Mouse (Mus musculus) neural tube, embryonic 13.5 days (tissue): ENCODE data around the gene Afp. TPM values are rescaled to one million over a fixed set of nuclear protein-coding genes. Genes with fewer than 3 reads are reported as not detected.

ENCODE experiments used
- ATAC-seq: fragments of 200-750 bp; cut with Nextera tagmentation; 2 replicates; pipeline ENCODE4 v1.8.0; 2017; ENCODE audit warnings: low read depth, mild to moderate bottlenecking, moderate TSS enrichment, moderate library complexity
- H3K27ac ChIP-seq: fragments of 300-500 bp; sonication (generic); replicated peaks from 2 replicates; pipeline ENCODE4 v1.5.1; 2015; ENCODE audit warnings: moderate library complexity, mild to moderate bottlenecking, inconsistent platforms
- H3K27me3 ChIP-seq: fragments of 300-500 bp; sonication (generic); 2 replicates; pipeline ENCODE4 v1.6.1; 2015; ENCODE audit warnings: mild to moderate bottlenecking, inconsistent platforms
- H3K36me3 ChIP-seq: fragments of 300-500 bp; sonication (generic); 2 replicates; pipeline ENCODE4 v1.6.1; 2015; ENCODE audit warnings: mild to moderate bottlenecking, inconsistent platforms
- H3K4me1 ChIP-seq: fragments of 300-500 bp; sonication (generic); replicated peaks from 2 replicates; pipeline ENCODE4 v1.6.1; 2015; ENCODE audit warnings: inconsistent platforms
- H3K4me2 ChIP-seq: fragments of 300-500 bp; sonication (generic); 2 replicates; pipeline ENCODE4 v1.6.1; 2015; ENCODE audit warnings: inconsistent platforms, mild to moderate bottlenecking, moderate library complexity
- H3K4me3 ChIP-seq: fragments of 300-500 bp; sonication (generic); 2 replicates; pipeline ENCODE4 v1.5.1; 2015; ENCODE audit warnings: mild to moderate bottlenecking, inconsistent platforms
- H3K9ac ChIP-seq: fragments of 300-500 bp; sonication (generic); 2 replicates; pipeline ENCODE4 v1.6.1; 2015; ENCODE audit warnings: moderate library complexity, mild to moderate bottlenecking, inconsistent platforms
- H3K9me3 ChIP-seq: fragments of 300-500 bp; sonication (generic); 2 replicates; pipeline ENCODE4 v1.6.1; 2016; ENCODE audit warnings: inconsistent platforms
- WGBS: fragments of 180-500 bp; shearing (Covaris S2); methylation state at CpG from one replicate; pipeline ENCODE4 v1.1.7; 2015; 5-methylcytosine and 5-hydroxymethylcytosine counted together
- polyA plus RNA-seq: library from polyadenylated mRNA; unstranded; fragments of >200 nt; fragmentation: Nextera tagmentation; extraction: Ambion mirVana; gene quantifications from 2 replicates; pipeline ENCODE4 v1.2.1, GENCODE M21; 2015

Afp gene
- polyA plus RNA-seq, 1 experiment from 2014 or later: 6.1 TPM

DNA sequence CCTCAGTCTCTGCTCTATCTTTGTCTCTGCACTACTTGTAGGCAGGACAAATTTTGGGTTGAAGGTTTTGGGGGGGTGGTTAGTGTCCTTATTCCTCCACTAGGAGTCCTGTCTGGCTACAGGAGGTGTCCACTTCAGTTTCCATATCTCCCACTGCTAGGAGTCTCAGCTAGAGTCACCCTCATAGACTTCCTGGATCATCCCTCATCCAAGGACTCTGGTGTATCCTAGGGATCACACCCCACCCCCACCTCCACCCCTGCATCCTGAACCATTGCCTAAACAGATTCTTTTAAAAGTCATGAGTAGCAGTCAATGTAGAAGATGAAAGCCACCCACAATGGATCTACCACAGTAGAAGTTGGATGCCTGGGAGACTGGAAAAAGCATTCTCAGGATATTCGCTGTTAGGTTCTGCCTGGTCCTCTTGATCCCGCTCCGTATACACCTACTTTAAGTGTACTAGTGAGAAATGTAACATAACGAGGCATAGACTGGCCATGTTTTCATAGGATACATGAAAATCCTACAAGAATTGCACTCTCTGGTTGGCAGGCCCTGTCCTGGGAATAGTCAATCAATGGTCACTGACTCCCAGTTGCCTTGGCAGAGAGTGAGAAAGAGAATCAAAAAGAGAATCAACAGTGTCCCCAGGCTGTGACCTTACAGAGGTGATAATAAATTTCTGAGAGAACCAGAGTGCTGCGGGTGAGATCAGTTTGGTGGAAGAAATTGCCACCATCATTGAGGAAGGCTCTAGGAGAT lies 19.5 kb downstream of the Afp start:
- Histone ChIP-seq H3K9me3 (no peaks in the 10 kb centered on the region), H3K36me3 (no peaks in the 10 kb centered on the region), H3K4me3 (no peak overlapping the region), H3K4me1 (no peaks in the 10 kb centered on the region), H3K27ac (no peak overlapping the region), H3K9ac (no peak overlapping the region), H3K4me2 (no peak overlapping the region), H3K27me3 (no peaks in the 10 kb centered on the region)
- ATAC-seq: no peak
- WGBS: 92% methylated on average over 5 of the region's 5 CpGs

DNA sequence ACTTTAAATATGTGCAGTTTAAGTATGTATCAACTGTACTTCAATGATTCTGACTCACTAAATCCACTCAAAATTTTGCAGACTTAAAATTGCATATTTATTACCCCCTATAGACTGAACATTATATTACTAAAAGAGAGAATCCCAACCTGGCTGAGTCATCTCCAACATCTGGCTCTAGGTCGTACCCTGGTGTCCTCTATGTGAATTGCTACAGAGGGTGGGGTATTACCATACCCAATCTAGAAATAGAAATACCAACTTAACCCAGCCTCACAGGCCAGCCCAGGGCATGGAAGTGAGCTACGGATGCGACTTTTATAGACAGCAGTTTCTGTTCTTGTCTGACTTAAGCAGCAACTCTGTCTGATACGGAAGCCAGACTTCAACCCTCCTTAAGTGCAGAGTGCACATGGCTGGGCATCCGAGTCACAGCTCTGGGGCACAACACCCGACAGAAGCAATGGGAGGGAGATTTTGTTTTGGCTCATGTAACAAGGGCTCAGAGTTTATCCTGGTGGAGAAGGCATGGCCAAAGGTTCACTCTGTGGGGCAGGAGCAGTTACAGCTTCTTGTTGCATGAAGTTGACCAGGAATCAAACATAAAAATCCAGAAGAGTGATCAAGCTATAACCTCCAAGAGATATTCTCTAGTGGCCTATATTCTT lies 21.9 kb downstream of the Afp start:
- Histone ChIP-seq H3K9ac (no peak overlapping the region), H3K27ac (no peak overlapping the region), H3K4me1 (no peaks in the 10 kb centered on the region), H3K36me3 (no peaks in the 10 kb centered on the region), H3K4me3 (no peak overlapping the region), H3K4me2 (no peak overlapping the region), H3K27me3 (no peaks in the 10 kb centered on the region), H3K9me3 (no peaks in the 10 kb centered on the region)
- ATAC-seq: no peak
- WGBS: 88% methylated on average over 6 of the region's 6 CpGs

DNA sequence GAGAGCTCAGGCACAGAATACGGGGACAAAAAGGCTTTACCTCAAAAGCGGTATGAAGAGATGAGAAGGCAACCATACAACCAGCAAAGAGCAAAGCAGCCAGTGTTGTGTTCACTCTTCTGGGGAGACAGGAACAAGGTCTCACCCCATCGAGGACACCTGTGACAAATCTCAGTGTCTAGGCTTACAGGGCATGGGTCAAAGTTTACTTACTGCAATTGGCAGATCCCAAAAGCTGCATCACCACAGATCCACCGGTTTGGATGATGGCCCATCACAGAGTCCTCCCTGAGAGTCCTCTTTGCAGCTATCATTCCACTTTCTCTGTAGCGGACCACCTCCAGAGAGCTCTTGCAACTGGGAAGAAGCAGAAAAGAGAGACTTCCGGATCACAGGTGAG lies 25.0 kb downstream of the Afp start:
- Histone ChIP-seq H3K36me3 (no peaks in the 10 kb centered on the region), H3K9ac (no peak overlapping the region), H3K27ac (no peak overlapping the region), H3K27me3 (no peaks in the 10 kb centered on the region), H3K9me3 (no peaks in the 10 kb centered on the region), H3K4me2 (no peak overlapping the region), H3K4me1 (no peaks in the 10 kb centered on the region), H3K4me3 (no peak overlapping the region)
- ATAC-seq: no peak
- 91% methylated on average over 6 of the region's 6 CpGs for WGBS

DNA sequence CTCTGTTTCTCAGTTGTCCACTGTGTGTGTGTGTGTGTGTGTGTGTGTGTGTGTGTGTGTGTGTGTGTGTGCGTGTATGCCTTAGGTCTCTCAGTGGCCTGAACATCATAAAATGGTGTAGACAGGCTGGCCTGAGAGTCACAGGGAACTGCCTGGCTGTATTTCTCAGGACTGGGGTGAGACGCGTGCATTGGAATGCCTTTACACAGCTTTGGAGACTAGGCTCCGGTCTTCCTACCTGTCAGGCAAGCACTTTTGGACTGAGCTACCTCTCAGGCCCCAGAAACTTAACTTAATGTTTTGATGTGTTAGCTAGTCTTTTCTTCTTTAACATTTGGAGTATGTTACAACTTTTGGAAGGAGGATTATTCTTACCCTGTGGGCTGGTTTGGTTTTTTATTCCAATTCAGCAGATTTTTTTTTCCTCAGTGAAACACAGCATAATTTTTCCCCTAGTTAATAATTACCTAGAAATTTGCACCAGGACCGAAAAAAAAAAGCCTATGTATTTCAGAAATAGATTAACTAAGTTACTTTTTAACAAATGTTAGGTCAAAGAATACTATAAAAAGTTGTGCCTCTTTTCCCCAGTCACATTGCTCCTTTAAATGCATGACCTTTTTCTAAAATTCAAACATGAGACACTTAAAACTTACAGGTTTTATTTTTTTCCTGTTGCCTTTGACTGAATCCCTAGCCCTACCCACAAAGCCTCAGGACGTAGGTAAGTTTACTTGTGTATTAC lies 28.0 kb downstream of the Afp start, which contains the start of gene Afm:
TSS of gene Afm (plus strand) at position 577 of the 745 bp plus-strand sequence.
- Histone ChIP-seq H3K4me2 (no peak within 1 kb of the TSS), H3K9ac (no peak within 1 kb of the TSS), H3K4me1 (no peaks in the 10 kb centered on the region), H3K9me3 (no peaks in the 10 kb centered on the region), H3K4me3 (no peak within 1 kb of the TSS), H3K27me3 (no peaks in the 10 kb centered on the region), H3K27ac (no peak within 1 kb of the TSS), H3K36me3 (no peaks in the 10 kb centered on the region)
- 84% methylated on average over 6 of the region's 6 CpGs for WGBS
- ATAC-seq: no peak

DNA sequence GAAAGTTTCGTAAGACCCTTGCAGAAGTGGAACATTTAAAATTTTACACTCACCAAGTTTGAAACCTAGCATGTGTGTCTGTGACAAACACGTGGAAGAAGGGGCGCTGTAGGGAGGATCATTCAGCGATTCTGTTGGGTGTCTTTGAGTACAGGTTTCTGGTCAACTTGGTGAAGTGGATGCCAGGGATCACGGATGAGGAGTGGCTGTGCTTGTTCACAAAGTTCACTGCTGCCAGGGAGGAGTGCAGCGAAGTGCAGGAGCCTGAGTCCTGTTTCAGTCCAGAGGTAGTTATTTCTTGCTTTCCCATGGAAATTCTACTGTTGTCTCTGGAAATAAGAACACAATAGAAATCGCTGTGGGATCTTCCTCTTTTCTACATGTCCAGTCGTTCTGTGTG lies 60.7 kb downstream of the Afp start:
- Histone ChIP-seq H3K27me3 (no peaks in the 10 kb centered on the region), H3K27ac (no peak overlapping the region), H3K9ac (no peak overlapping the region), H3K36me3 (no peaks in the 10 kb centered on the region), H3K4me1 (no peaks in the 10 kb centered on the region), H3K4me2 (no peak overlapping the region), H3K9me3 (no peaks in the 10 kb centered on the region), H3K4me3 (no peak overlapping the region)
- WGBS: 88% methylated on average over 8 of the region's 8 CpGs
- no peak for ATAC-seq

DNA sequence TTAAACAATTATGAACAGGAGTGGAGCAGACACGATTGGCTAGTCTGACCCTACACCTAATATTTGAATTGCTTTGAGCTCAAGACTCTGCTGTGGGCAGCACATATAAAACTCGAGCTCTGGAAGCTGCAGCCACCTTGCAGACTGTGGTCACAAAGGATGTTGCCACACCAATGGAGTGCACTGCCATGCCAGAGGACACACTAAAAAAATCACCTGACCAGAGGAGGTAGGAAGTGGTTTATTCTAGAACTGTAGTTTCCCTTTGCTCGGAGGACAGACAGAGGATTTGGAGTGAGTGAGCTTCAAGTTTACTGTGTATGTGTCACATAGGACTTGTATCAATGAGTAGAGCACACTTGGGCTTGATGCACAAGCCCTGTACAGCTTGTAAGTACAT lies 65.5 kb downstream of the Afp start:
- Histone ChIP-seq H3K4me3 (no peak overlapping the region), H3K9me3 (no peaks in the 10 kb centered on the region), H3K36me3 (no peaks in the 10 kb centered on the region), H3K9ac (no peak overlapping the region), H3K4me1 (no peaks in the 10 kb centered on the region), H3K27ac (no peak overlapping the region), H3K27me3 (no peaks in the 10 kb centered on the region), H3K4me2 (no peak overlapping the region)
- ATAC-seq: no peak
- 82% methylated on average over 3 of the region's 3 CpGs for WGBS

Other genes with a start within 250 kb of the Afp start
- gene Ankrd17, start 124.2 kb upstream of the Afp start, polyA plus RNA-seq: 28.3 and 29.3 TPM in 2 replicates
- 6.0 and 6.1 TPM in 2 replicates for gene Gm9958, start 123.5 kb upstream of the Afp start, polyA plus RNA-seq
- 0.56 and 1.1 TPM in 2 replicates for gene Alb, start 29.8 kb upstream of the Afp start, polyA plus RNA-seq
- gene Afm, start 28.2 kb downstream of the Afp start, polyA plus RNA-seq: not detected in 2 replicates
- gene 5830473C10Rik, start 70.4 kb downstream of the Afp start, polyA plus RNA-seq: not detected in 2 replicates
- 1.7 and 1.9 TPM in 2 replicates for gene Rassf6, start 149.9 kb downstream of the Afp start, polyA plus RNA-seq